Mouse (Mus musculus) pancreas, adult 10 weeks (tissue): Measurements from ENCODE around the gene Zfp280d. TPM values are rescaled to one million over a fixed set of nuclear protein-coding genes. Genes with fewer than 3 reads are reported as not detected.

Experiments used
- polyA plus RNA-seq: library from polyadenylated mRNA; stranded (reverse); fragments of 350-450 nt; fragmentation: Illumina TruSeq; extraction: RNeasy Lipid Tissue Mini Kit (QIAGEN cat#74804); gene quantifications from one replicate; pipeline ENCODE4 v1.2.3, GENCODE M21; 2015; ENCODE audit warnings: low read depth, low replicate concordance; ENCODE audit not compliant: insufficient read depth

Gene Zfp280d
- polyA plus RNA-seq, result 10.0 TPM

GRCm38 (mm10) chr9:72274677-72275076 lies at the start of gene Zfp280d:
Gene Zfp280d, plus strand, starts transcription at chr9:72274860.

Other genes with a start within 250 kb of the Zfp280d start
- 6.9 TPM for gene Tcf12, start 163.0 kb upstream of the Zfp280d start, polyA plus RNA-seq
- 0.59 TPM for gene Mns1, start 163.2 kb downstream of the Zfp280d start, polyA plus RNA-seq
- gene Tex9, start 217.4 kb downstream of the Zfp280d start, polyA plus RNA-seq, result 2.3 TPM